Mouse (Mus musculus): ENCODE results near the gene Tbl3.

Tbl3 gene

DNA sequence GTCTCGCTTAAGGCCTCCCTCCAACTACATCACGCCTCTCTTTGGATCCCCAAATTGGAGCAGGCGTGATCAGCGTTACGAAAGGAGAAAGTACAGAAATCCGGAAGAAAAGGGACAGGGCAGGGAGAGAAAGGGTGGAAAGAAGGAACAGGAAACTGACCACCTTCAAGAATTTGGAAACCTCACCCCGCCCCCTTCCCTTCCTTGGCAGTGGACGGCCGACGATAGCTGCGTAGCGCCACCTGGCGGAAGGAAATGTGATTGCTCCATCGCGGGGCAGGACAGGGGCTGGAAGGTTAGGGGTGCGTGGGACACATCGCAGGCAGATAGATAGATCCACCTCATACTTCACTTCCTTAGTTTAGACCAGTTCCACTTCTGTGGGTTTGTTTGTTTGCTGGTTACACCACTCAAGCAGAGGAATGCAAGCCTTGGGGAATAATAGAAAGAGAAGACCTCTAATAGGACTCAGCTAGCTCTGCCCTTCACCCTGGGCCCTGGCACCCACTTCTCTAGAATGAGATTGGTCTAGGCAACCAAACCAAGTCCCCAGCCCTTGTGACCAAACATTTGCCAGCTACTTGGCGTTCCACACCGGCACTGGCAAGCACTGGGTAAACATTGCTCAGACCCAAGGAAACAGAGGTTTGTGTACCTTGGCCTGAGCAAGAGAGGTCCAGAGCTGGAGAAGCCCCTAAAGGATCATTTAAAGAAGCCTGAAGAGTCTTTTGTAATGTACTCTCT, 53.3 kb downstream of the Tbl3 start:
- no peak for DNase-seq (ENCODE audit: low spot score)

GRCm38 (mm10) chr17:24651835-24652234, 55.6 kb downstream of the Tbl3 start:
- no peak for DNase-seq (ENCODE audit: low spot score)

DNA sequence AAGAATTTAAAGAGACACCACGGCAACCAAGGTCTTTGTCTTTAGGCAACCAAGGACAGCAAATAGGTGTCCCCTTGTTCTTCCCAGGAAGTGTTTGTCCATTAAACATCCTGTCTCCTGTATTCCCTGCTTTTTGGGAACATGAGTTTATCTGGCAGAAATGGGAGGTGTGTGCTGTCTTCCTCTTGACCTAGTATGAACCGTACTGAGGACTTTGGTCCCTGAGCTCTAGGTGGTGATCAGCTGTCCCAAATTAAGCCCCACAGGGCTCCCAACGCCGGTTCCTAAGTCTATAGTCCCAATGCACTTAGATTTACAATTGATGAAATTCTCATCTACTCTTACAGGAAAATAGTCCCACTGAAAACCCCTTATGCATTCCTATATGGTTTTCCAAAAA, 56.7 kb downstream of the Tbl3 start:
- DNase-seq (ENCODE audit: low spot score): no peak

GRCm38 (mm10) chr17:24650070-24650616, 57.3 kb downstream of the Tbl3 start, which contains the start of gene Slc9a3r2:
Gene Slc9a3r2, minus strand, starts transcription at chr17:24650327.
- DNase-seq (ENCODE audit: low spot score): no peak

DNA sequence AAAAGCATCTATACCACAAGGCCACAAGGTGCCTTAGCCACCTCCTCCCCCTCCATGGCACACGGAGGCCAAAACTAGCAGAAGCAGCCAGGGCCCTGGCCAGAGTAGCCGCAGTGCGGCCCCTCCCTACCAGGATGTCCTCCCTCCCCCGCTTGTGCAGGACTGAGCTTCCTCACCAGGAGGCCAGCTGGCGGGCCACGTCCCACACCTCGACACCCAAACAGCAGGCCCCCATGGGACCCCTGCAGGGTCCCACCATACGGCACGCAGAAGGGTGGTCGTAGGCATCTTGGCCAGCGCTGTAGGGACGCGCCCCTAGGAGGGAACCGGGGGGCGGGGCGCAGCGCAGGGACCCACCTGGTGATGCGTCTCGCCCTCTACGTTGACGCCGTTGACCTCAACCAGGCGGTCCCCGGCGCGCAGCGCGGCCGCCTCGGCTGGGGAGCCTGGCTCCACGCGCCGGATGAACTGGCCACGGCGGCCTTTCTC, 57.8 kb downstream of the Tbl3 start:
- DNase-seq (ENCODE audit: low spot score): no peak

GRCm38 (mm10) chr17:24648731-24649377, 58.6 kb downstream of the Tbl3 start:
- no peak for DNase-seq (ENCODE audit: low spot score)
